Mouse (Mus musculus) embryonic facial prominence, embryonic 11.5 days (tissue): ENCODE measurements around the gene Zfp287. TPM values are rescaled to one million over a fixed set of nuclear protein-coding genes. Genes with fewer than 3 reads are reported as not detected.

Experiments used
- ATAC-seq: fragments of 200-750 bp; cut with Nextera tagmentation; replicated peaks from 2 replicates; pipeline ENCODE4 v1.8.0; 2017; ENCODE audit warnings: low read depth; ENCODE audit not compliant: insufficient number of reproducible peaks, low FRiP score, low TSS enrichment
- DNase-seq: peaks from one replicate; pipeline ENCODE4 v3.0.0-alpha.2; 2015; ENCODE audit warnings: low spot score
- H3K27ac ChIP-seq: fragments of 300-500 bp; sonication (generic); replicated peaks from 2 replicates; pipeline ENCODE4 v1.5.1; 2014; ENCODE audit warnings: mild to moderate bottlenecking, low read depth, low read length, control low read depth
- H3K27me3 ChIP-seq: fragments of 300-500 bp; sonication (generic); 2 replicates; pipeline ENCODE4 v1.6.1; 2014; ENCODE audit warnings: mild to moderate bottlenecking, low read length, moderate library complexity, mixed read lengths; ENCODE audit not compliant: control insufficient read depth, insufficient read depth
- H3K36me3 ChIP-seq: fragments of 300-500 bp; sonication (generic); replicated peaks from 2 replicates; pipeline ENCODE4 v1.6.1; 2014; ENCODE audit warnings: low read depth, mild to moderate bottlenecking, low read length, moderate library complexity, mixed read lengths; ENCODE audit not compliant: control insufficient read depth, insufficient read depth
- H3K4me1 ChIP-seq: fragments of 300-500 bp; sonication (generic); 2 replicates; pipeline ENCODE4 v1.6.1; 2014; ENCODE audit warnings: low read length, mixed read lengths; ENCODE audit not compliant: control insufficient read depth, insufficient read depth
- H3K4me2 ChIP-seq: fragments of 300-500 bp; sonication (generic); 2 replicates; pipeline ENCODE4 v1.6.1; 2014; ENCODE audit warnings: low read depth, mild to moderate bottlenecking, control low read depth, low read length, moderate library complexity
- H3K4me3 ChIP-seq: fragments of 300-500 bp; sonication (generic); 2 replicates; pipeline ENCODE4 v1.5.1; 2014; ENCODE audit warnings: low read depth, low read length, control low read depth
- H3K9ac ChIP-seq: fragments of 300-500 bp; sonication (generic); replicated peaks from 2 replicates; pipeline ENCODE4 v1.6.1; 2014; ENCODE audit warnings: mild to moderate bottlenecking, control low read depth, low read length
- H3K9me3 ChIP-seq: fragments of 300-500 bp; sonication (generic); replicated peaks from 2 replicates; pipeline ENCODE4 v1.6.1; 2016; ENCODE audit warnings: mild to moderate bottlenecking, low read length, inconsistent platforms, mixed read lengths; ENCODE audit not compliant: control insufficient read depth
- WGBS: fragments of 180-500 bp; shearing (Covaris S2); extraction: QIAGEN DNeasy Blood & Tissue Kit; methylation state at CpG from one replicate; pipeline ENCODE4 v1.1.7; 2014; 5-methylcytosine and 5-hydroxymethylcytosine counted together
- polyA plus RNA-seq: library from polyadenylated mRNA; unstranded; fragments of >200 nt; fragmentation: Nextera tagmentation; extraction: Ambion mirVana; gene quantifications from 2 replicates; pipeline ENCODE4 v1.2.1, GENCODE M21; 2014

Zfp287 gene
- polyA plus RNA-seq, 1 experiment from 2014 or later = 11.9 TPM

- 96% methylated on average over 2 of the region's 2 CpGs for WGBS
- H3K4me2 ChIP-seq = no peak overlapping the region
- H3K9ac ChIP-seq = no peak overlapping the region
- no peaks in the 10 kb centered on the region for H3K4me1 ChIP-seq
- ATAC-seq (no peak), DNase-seq (no peak)
- H3K36me3 ChIP-seq = no peaks in the 10 kb centered on the region
- no peak overlapping the region for H3K4me3 ChIP-seq
- no peaks in the 10 kb centered on the region for H3K9me3 ChIP-seq
- no peaks in the 10 kb centered on the region for H3K27me3 ChIP-seq
- H3K27ac ChIP-seq = no peak overlapping the region
These were observed 9.5 kb upstream of the Zfp287 start for GRCm38 (mm10) chr11:62741186-62741585.

- ATAC-seq = no peak
- no peak overlapping the region for H3K27ac ChIP-seq
- H3K9ac ChIP-seq = no peak overlapping the region
- H3K4me3 ChIP-seq = no peak overlapping the region
- no peaks in the 10 kb centered on the region; the same call in 1 of the 2 replicates for H3K36me3 ChIP-seq
- no peak for DNase-seq
- H3K27me3 ChIP-seq = no peaks in the 10 kb centered on the region
- 82% methylated on average over 3 of the region's 3 CpGs for WGBS
- no peak overlapping the region for H3K4me2 ChIP-seq
- no peaks in the 10 kb centered on the region for H3K9me3 ChIP-seq
- H3K4me1 ChIP-seq = no peaks in the 10 kb centered on the region
These were observed 960 bp upstream of the Zfp287 start for GRCm38 (mm10) chr11:62732665-62733064.

GRCm38 (mm10) chr11:62732022-62732387 is 300 bp upstream of the Zfp287 start:
- ATAC-seq = peak; percentile 2; the same call in 1 of the 2 replicates
- Histone ChIP-seq H3K27me3 (no peaks in the 10 kb centered on the region), H3K9me3 (no peaks in the 10 kb centered on the region), H3K36me3 (no peaks in the 10 kb centered on the region; the same call in 1 of the 2 replicates), H3K4me1 (no peaks in the 10 kb centered on the region), H3K9ac (peak overlapping the region; percentile 5; the same call in 1 of the 2 replicates), H3K4me3 (peak overlapping the region; percentile 76; the same call in 1 of the 2 replicates), H3K4me2 (peak overlapping the region; percentile 68), H3K27ac (no peak overlapping the region)
- 9% methylated on average over 5 of the region's 5 CpGs for WGBS
- DNase-seq = no peak

GRCm38 (mm10) chr11:62728276-62728675 is 3.4 kb downstream of the Zfp287 start:
- no peak overlapping the region for H3K4me2 ChIP-seq
- no peaks in the 10 kb centered on the region for H3K4me1 ChIP-seq
- no peaks in the 10 kb centered on the region for H3K27me3 ChIP-seq
- WGBS = 91% methylated on average over 8 of the region's 8 CpGs
- no peak overlapping the region for H3K9ac ChIP-seq
- no peak overlapping the region for H3K27ac ChIP-seq
- H3K36me3 ChIP-seq = peaks cover 4% of the 10 kb centered on the region
- ATAC-seq = no peak
- H3K4me3 ChIP-seq = no peak overlapping the region
- no peak for DNase-seq
- H3K9me3 ChIP-seq = no peaks in the 10 kb centered on the region

GRCm38 (mm10) chr11:62710657-62711056 is 21.0 kb downstream of the Zfp287 start:
- 89% methylated on average over 5 of the region's 5 CpGs for WGBS
- H3K36me3 ChIP-seq = peaks cover 7% of the 10 kb centered on the region

GRCm38 (mm10) chr11:62708252-62708651 is 23.5 kb downstream of the Zfp287 start:
- no peak overlapping the region for H3K27ac ChIP-seq
- H3K4me2 ChIP-seq = no peak overlapping the region
- H3K27me3 ChIP-seq = no peaks in the 10 kb centered on the region
- no peaks in the 10 kb centered on the region for H3K4me1 ChIP-seq
- no peak overlapping the region for H3K4me3 ChIP-seq
- 85% methylated on average over 7 of the region's 7 CpGs for WGBS
- no peak for DNase-seq
- H3K9ac ChIP-seq = no peak overlapping the region
- H3K36me3 ChIP-seq = no peaks in the 10 kb centered on the region
- ATAC-seq = no peak
- no peaks in the 10 kb centered on the region for H3K9me3 ChIP-seq

More at GRCm38 (mm10) chr11:62710657-62711056, 21.0 kb downstream of the Zfp287 start:
- Histone ChIP-seq H3K9ac (no peak overlapping the region), H3K4me2 (no peak overlapping the region), H3K9me3 (no peaks in the 10 kb centered on the region), H3K4me3 (no peak overlapping the region), H3K27me3 (no peaks in the 10 kb centered on the region), H3K27ac (no peak overlapping the region), H3K4me1 (no peaks in the 10 kb centered on the region)
- no peak for DNase-seq
- ATAC-seq = no peak

- WGBS = 91% methylated on average over 2 of the region's 2 CpGs
These were observed 25.6 kb downstream of the Zfp287 start for GRCm38 (mm10) chr11:62706141-62706540.

GRCm38 (mm10) chr11:62701218-62701617 is 30.5 kb downstream of the Zfp287 start:
- Histone ChIP-seq H3K27me3 (no peaks in the 10 kb centered on the region), H3K4me1 (no peaks in the 10 kb centered on the region), H3K36me3 (no peaks in the 10 kb centered on the region), H3K4me3 (no peak overlapping the region), H3K4me2 (no peak overlapping the region), H3K27ac (no peak overlapping the region), H3K9ac (no peak overlapping the region), H3K9me3 (no peaks in the 10 kb centered on the region)
- DNase-seq (no peak), ATAC-seq (no peak)
- 84% methylated on average over 1 of the region's 1 CpGs for WGBS

More at GRCm38 (mm10) chr11:62706141-62706540, 25.6 kb downstream of the Zfp287 start:
- Histone ChIP-seq H3K4me1 (no peaks in the 10 kb centered on the region), H3K4me3 (no peak overlapping the region), H3K27ac (no peak overlapping the region), H3K9me3 (no peaks in the 10 kb centered on the region), H3K4me2 (no peak overlapping the region), H3K9ac (no peak overlapping the region), H3K27me3 (no peaks in the 10 kb centered on the region), H3K36me3 (no peaks in the 10 kb centered on the region)
- ATAC-seq (no peak), DNase-seq (no peak)
